Mouse (Mus musculus) embryonic facial prominence, embryonic 11.5 days (tissue): ENCODE measurements around the gene Zfp513. TPM values are rescaled to one million over a fixed set of nuclear protein-coding genes. Genes with fewer than 3 reads are reported as not detected.

Experiments used
- ATAC-seq: fragments of 200-750 bp; cut with Nextera tagmentation; replicated peaks from 2 replicates; pipeline ENCODE4 v1.8.0; 2017; ENCODE audit warnings: low read depth; ENCODE audit not compliant: insufficient number of reproducible peaks, low FRiP score, low TSS enrichment
- DNase-seq: peaks from one replicate; pipeline ENCODE4 v3.0.0-alpha.2; 2015; ENCODE audit warnings: low spot score
- H3K27ac ChIP-seq: fragments of 300-500 bp; sonication (generic); replicated peaks from 2 replicates; pipeline ENCODE4 v1.5.1; 2014; ENCODE audit warnings: mild to moderate bottlenecking, low read depth, low read length, control low read depth
- H3K27me3 ChIP-seq: fragments of 300-500 bp; sonication (generic); 2 replicates; pipeline ENCODE4 v1.6.1; 2014; ENCODE audit warnings: mild to moderate bottlenecking, low read length, moderate library complexity, mixed read lengths; ENCODE audit not compliant: control insufficient read depth, insufficient read depth
- H3K36me3 ChIP-seq: fragments of 300-500 bp; sonication (generic); replicated peaks from 2 replicates; pipeline ENCODE4 v1.6.1; 2014; ENCODE audit warnings: low read depth, mild to moderate bottlenecking, low read length, moderate library complexity, mixed read lengths; ENCODE audit not compliant: control insufficient read depth, insufficient read depth
- H3K4me1 ChIP-seq: fragments of 300-500 bp; sonication (generic); 2 replicates; pipeline ENCODE4 v1.6.1; 2014; ENCODE audit warnings: low read length, mixed read lengths; ENCODE audit not compliant: control insufficient read depth, insufficient read depth
- H3K4me2 ChIP-seq: fragments of 300-500 bp; sonication (generic); 2 replicates; pipeline ENCODE4 v1.6.1; 2014; ENCODE audit warnings: low read depth, mild to moderate bottlenecking, control low read depth, low read length, moderate library complexity
- H3K4me3 ChIP-seq: fragments of 300-500 bp; sonication (generic); 2 replicates; pipeline ENCODE4 v1.5.1; 2014; ENCODE audit warnings: low read depth, low read length, control low read depth
- H3K9ac ChIP-seq: fragments of 300-500 bp; sonication (generic); replicated peaks from 2 replicates; pipeline ENCODE4 v1.6.1; 2014; ENCODE audit warnings: mild to moderate bottlenecking, control low read depth, low read length
- H3K9me3 ChIP-seq: fragments of 300-500 bp; sonication (generic); replicated peaks from 2 replicates; pipeline ENCODE4 v1.6.1; 2016; ENCODE audit warnings: mild to moderate bottlenecking, low read length, inconsistent platforms, mixed read lengths; ENCODE audit not compliant: control insufficient read depth
- WGBS: fragments of 180-500 bp; shearing (Covaris S2); extraction: QIAGEN DNeasy Blood & Tissue Kit; methylation state at CpG from one replicate; pipeline ENCODE4 v1.1.7; 2014; 5-methylcytosine and 5-hydroxymethylcytosine counted together
- polyA plus RNA-seq: library from polyadenylated mRNA; unstranded; fragments of >200 nt; fragmentation: Nextera tagmentation; extraction: Ambion mirVana; gene quantifications from 2 replicates; pipeline ENCODE4 v1.2.1, GENCODE M21; 2014

The Zfp513 gene
- polyA plus RNA-seq: 4.0 and 5.0 TPM in 2 replicates

- Histone ChIP-seq H3K36me3 (peaks cover 31% of the 10 kb centered on the region), H3K4me3 (peak within 1 kb of the TSS; percentile 84), H3K27me3 (no peaks in the 10 kb centered on the region), H3K9me3 (peaks cover 5% of the 10 kb centered on the region), H3K4me2 (peak within 1 kb of the TSS; percentile 65), H3K4me1 (no peaks in the 10 kb centered on the region), H3K27ac (peak within 1 kb of the TSS; percentile 65), H3K9ac (peak within 1 kb of the TSS; percentile 81)
- peak; percentile 98 for DNase-seq
- ATAC-seq: peak; percentile 96
- WGBS: under 1% methylated on average over 53 of the region's 53 CpGs
Observed at GRCm38 (mm10) chr5:31201742-31202590, at the start of gene Zfp513. TSS of gene Zfp513 (minus strand) at chr5:31202303.

GRCm38 (mm10) chr5:31251541-31252101 is 49.5 kb upstream of the Zfp513 start, which contains the start of gene Krtcap3:
TSS of gene Krtcap3 (plus strand) at chr5:31251691.
- H3K27me3 ChIP-seq: no peaks in the 10 kb centered on the region
- H3K4me2 ChIP-seq: peak within 1 kb of the TSS; percentile 53
- ATAC-seq (peak; percentile 46), DNase-seq (peak; percentile 53)
- H3K36me3 ChIP-seq: peaks cover 2% of the 10 kb centered on the region
- peak within 1 kb of the TSS; percentile 51 for H3K9ac ChIP-seq
- 0 out of 2 replicates have a peak within 1 kb of the TSS, but pooled peaks have one; percentile 20 for H3K27ac ChIP-seq
- no peaks in the 10 kb centered on the region for H3K9me3 ChIP-seq
- peaks cover 13% of the 10 kb centered on the region for H3K4me1 ChIP-seq
- peak within 1 kb of the TSS; percentile 30 for H3K4me3 ChIP-seq
- WGBS: 12% methylated on average over 38 of the region's 47 CpGs

GRCm38 (mm10) chr5:31250716-31251115 is 48.6 kb upstream of the Zfp513 start:
- H3K27ac ChIP-seq: no peak overlapping the region
- H3K9ac ChIP-seq: no peak overlapping the region
- no peak overlapping the region for H3K4me3 ChIP-seq

GRCm38 (mm10) chr5:31242191-31242590 is 40.1 kb upstream of the Zfp513 start:
- Histone ChIP-seq H3K4me2 (peak overlapping the region; percentile 71), H3K9ac (peak overlapping the region; percentile 94; the same call in 1 of the 2 replicates), H3K4me1 (no peaks in the 10 kb centered on the region), H3K27me3 (no peaks in the 10 kb centered on the region), H3K27ac (no peak overlapping the region), H3K9me3 (no peaks in the 10 kb centered on the region), H3K4me3 (peak overlapping the region; percentile 93), H3K36me3 (peaks cover 6% of the 10 kb centered on the region)
- peak; percentile 6 for DNase-seq
- 26% methylated on average over 10 of the region's 10 CpGs for WGBS
- no peak for ATAC-seq

More at GRCm38 (mm10) chr5:31250716-31251115, 48.6 kb upstream of the Zfp513 start:
- ATAC-seq: peak; percentile 29
- no peaks in the 10 kb centered on the region for H3K9me3 ChIP-seq
- DNase-seq: peak; percentile 55
- H3K4me1 ChIP-seq: peaks cover 13% of the 10 kb centered on the region
- no peaks in the 10 kb centered on the region for H3K27me3 ChIP-seq
- H3K36me3 ChIP-seq: peaks cover 8% of the 10 kb centered on the region
- 45% methylated on average over 4 of the region's 4 CpGs for WGBS
- H3K4me2 ChIP-seq: no peak overlapping the region

GRCm38 (mm10) chr5:31241522-31242034 is 39.5 kb upstream of the Zfp513 start:
- WGBS: 1% methylated on average over 13 of the region's 13 CpGs
- ATAC-seq (no peak), DNase-seq (no peak)
- H3K9me3 ChIP-seq: no peaks in the 10 kb centered on the region
- no peaks in the 10 kb centered on the region for H3K4me1 ChIP-seq
- H3K36me3 ChIP-seq: peaks cover 6% of the 10 kb centered on the region
- H3K27me3 ChIP-seq: no peaks in the 10 kb centered on the region
- H3K9ac ChIP-seq: peak overlapping the region; percentile 94
- peak overlapping the region; percentile 96; the same call in 1 of the 2 replicates for H3K27ac ChIP-seq
- peak overlapping the region; percentile 93 for H3K4me3 ChIP-seq
- peak overlapping the region; percentile 71 for H3K4me2 ChIP-seq

- peak within 1 kb of the TSS; percentile 93 for H3K4me3 ChIP-seq
- H3K36me3 ChIP-seq: peaks cover 2% of the 10 kb centered on the region; the same call in 1 of the 2 replicates
- peak within 1 kb of the TSS; percentile 94 for H3K9ac ChIP-seq
- H3K4me2 ChIP-seq: peak within 1 kb of the TSS; percentile 71
- WGBS: under 1% methylated on average over 64 of the region's 103 CpGs
- H3K27me3 ChIP-seq: no peaks in the 10 kb centered on the region
- H3K27ac ChIP-seq: peak within 1 kb of the TSS; percentile 96
- no peaks in the 10 kb centered on the region for H3K4me1 ChIP-seq
- DNase-seq (peak; percentile 97), ATAC-seq (peak; percentile 97)
- H3K9me3 ChIP-seq: no peaks in the 10 kb centered on the region
Observed at GRCm38 (mm10) chr5:31240637-31241521, 38.8 kb upstream of the Zfp513 start, which contains the start of the genes Nrbp1 and Gm9970. TSS of gene Nrbp1 (plus strand) at chr5:31240864. TSS of gene Gm9970 (minus strand) at chr5:31241232.

GRCm38 (mm10) chr5:31226641-31227040 is 24.5 kb upstream of the Zfp513 start:
- Histone ChIP-seq H3K4me1 (no peaks in the 10 kb centered on the region), H3K9ac (no peak overlapping the region), H3K27ac (no peak overlapping the region), H3K27me3 (no peaks in the 10 kb centered on the region), H3K9me3 (no peaks in the 10 kb centered on the region), H3K4me3 (no peak overlapping the region), H3K36me3 (no peaks in the 10 kb centered on the region), H3K4me2 (no peak overlapping the region)
- WGBS: 65% methylated on average over 1 of the region's 1 CpGs
- ATAC-seq (no peak), DNase-seq (no peak)
